Mouse (Mus musculus) ovary, postnatal 10 days (tissue): Measurements from ENCODE around the gene Commd8.
"Not testable (repeated sequence)": the region's sequence is repeated elsewhere in the genome, so short reads cannot be mapped to it uniquely, and the experiment has no call there.

Experiments used
- DNase-seq: peaks from one replicate; pipeline ENCODE4 v3.0.0; 2022; ENCODE audit warnings: low spot score

Commd8 gene

DNA sequence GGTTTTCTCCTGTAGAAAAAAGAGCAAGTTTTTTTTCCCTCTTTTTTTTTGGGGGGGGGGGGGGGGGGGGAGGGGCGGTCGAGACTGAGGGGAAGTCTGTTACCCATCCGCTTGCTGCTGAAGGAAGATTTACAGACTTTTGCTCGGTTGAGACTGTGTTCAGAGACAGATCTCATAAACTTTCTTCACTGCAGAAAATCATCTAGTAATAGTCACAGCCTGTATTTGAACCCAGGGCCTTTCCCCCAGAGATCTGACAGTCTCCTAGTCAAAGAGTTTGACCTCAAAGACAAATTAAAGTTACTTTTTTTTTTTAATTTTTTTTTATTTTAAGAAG, 264 bp upstream of the Commd8 start:
- DNase-seq = no peak

DNA sequence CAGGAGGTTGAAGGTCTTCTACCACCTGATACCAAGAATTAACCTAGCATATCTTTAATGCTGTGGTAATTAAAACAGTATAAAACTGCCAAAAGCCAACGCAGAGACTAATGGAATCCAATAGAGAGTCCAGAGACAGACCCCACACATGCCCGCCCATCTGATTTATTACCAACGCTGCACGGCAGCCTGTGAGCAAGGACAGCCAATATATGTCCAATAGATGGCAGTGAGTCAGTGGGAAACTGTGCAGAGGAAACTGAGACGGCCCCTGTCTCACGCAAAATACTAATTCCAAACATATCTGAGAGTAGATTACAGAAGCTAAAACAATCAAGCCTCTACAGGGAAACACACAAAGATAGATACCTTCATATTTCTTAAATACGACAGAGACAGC, 3.6 kb downstream of the Commd8 start:
- DNase-seq = no peak

DNA sequence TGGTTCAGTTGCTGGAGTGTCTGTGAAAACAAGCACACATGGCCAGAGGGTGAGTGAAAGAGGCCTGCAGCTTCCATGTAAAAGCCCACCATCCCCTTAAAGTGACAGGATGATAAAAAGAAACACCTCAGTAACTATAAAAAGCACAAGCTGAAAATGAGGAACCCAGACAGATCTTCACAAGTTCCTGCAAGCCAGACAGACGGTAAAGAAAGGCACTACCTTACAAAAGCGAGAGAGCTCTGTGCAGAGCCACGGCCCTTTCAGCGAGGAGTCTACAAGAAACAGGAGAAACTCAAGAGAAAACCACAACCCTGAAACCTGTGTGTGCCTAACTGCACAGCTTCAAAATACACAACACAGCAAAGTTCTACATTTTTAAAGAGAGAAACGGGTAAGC, 5.1 kb downstream of the Commd8 start:
- DNase-seq = no peak

DNA sequence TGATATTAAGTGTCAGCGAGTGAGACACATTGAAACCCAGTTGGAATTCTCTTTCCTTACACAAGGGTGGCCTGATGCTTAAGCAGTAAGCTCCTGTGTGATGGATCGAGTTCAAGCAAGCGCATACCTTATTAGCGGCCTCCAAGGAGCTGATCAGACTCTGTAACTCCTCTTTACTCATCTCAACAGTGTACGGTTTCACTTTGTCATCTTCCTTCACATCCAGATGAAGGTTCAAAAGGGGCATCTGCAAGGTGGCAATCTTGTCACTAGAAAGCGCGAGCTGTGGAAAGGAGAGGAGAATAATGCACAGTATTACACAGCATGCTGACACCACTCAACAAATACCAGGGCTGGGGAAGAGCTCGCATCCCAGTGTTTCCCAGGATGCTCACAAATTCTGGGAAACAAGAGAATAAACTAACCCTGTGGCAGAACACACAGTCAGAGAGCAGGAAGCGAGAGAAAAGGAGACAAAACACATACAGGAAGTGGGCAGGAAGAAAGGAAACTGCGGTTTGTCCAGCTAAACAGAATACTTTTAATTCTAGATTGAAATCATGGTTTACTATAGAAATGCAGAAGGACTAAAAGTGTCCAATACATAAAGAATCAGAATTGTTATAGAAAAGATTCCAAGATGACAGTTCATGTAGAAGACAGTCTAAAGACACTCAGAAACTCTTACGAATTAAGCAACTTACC, 7.1 kb downstream of the Commd8 start:
- DNase-seq = no peak

DNA sequence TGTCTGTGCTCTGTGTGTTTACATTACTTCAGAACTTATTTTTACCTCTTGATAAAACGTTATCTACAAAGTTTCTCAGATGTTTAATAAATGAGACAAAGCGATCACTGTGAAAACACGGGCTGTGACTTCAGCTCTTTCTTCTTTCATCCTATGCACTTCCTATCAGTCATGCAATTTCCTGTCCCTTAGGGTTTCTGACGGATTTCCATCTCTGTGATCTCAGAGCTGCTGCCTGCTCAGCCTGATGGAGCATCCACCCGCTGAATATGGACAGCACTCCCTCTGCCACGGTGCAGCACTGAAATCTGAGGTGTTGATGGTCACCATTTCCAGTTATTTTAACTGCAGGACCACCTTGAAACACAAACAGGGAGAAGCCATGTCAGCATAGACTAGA, 8.5 kb downstream of the Commd8 start:
- DNase-seq = no peak

DNA sequence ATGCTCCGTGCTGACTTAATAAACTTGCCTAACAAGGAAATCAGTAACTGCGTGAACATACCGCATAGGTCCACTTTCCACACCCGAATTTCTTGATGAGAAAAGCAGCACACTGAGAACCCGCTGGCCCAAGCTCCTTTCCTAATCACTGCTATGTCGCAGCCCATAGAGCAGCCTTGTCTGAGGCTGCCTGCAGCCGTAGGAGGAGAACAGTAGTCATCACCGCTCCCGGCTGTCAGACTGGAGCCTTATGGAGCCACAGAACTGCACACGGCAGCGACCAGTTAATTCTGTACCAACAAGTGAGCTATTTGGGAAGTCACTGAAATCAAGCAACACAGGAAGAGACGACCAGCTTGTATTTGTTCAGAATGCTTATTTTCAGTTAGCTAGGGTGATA, 9.3 kb downstream of the Commd8 start:
- DNase-seq = no peak

DNA sequence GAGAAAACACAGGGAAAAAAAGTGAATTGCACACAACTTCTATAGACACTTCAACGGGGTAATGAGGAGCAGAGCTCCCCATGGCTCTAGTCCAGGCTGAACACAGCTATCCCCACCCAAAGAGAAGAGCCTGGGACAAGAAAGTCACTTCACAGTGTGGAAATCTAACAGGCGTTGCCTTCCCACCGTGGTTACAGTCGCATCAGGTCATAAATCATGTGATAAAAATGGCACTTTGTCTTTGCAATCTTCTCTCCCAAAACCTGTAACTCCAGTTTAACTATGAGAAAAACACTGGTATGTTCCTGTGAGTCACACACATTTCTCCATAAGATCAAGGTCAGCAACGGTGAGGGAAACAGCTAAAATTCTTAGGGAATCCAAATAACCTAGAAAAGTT, 11.4 kb downstream of the Commd8 start:
- DNase-seq = no peak

DNA sequence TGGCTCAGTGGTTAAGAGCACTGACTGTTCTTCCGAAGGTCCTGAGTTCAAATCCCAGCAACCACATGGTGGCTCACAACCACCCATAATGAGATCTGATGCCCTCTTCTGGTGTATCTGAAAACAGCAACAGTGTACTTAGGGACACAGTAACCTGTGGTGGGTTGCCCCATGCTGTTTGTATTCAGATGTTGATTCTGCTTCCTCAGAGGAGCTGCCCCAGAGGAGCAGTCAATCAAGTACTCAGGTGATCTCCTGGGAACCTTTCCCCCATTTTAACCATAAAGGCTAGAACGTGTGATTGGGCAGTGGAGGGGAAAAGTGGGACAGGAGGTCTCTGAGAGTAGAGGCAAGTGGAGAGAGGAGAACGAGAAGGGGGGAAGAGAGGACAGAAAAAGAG, 12.3 kb downstream of the Commd8 start:
- DNase-seq = not testable (repeated sequence)

DNA sequence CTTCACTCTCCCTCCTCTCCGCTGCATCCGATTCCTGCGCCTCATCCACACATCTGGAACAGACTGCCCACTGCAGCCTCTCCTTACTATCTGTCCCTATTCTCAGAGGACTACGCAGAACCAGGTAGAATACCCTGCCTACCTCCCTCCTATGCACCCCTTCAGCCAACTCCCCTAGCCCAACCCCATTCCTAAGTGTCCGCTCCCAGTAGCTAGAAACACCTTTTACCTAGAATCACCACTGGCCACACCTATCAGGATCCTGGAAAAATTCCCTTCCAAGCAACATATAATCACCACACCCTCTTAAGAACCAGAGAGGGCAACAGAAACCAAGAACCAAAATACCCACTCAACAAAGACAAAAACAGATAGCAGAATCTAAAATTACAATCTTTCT, 17.1 kb downstream of the Commd8 start:
- DNase-seq = no peak

DNA sequence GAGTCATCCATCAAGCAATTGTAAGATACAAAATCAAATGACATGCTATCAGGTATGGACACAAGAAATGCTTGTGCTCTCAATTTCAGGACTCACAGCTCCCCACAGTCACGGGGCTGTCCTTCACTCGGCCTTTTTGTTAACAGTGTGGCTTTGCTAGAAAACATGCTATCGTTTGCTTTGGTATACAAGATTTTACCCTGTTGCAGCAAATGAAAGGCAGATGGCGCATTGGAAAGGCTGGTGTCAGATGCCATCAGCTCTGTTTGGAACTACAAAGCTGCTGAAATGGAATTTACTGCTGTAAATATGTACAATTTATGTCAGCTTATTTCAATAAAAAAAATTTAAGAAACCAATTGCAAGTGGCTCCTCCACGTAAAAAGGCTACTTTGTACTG, 19.3 kb downstream of the Commd8 start:
- DNase-seq = no peak

DNA sequence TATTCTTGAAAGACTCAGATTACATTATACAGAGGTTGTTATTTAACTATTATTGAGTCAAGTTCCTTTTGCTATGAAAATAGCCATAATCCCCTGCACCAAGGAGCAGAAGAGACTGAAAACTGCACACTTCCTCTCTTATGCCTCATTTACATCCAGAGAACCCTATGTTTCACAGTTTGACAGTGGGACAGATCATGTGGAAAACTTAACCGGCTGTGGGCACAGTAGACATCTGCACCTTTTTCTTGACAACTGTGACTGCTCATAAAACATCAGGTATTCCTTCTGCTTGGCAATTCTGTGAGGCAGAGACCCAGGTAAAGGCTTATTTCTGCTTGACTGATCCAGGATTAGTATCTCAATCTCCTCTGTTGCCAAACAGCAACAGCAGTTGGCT, 28.4 kb downstream of the Commd8 start:
- DNase-seq = no peak

DNA sequence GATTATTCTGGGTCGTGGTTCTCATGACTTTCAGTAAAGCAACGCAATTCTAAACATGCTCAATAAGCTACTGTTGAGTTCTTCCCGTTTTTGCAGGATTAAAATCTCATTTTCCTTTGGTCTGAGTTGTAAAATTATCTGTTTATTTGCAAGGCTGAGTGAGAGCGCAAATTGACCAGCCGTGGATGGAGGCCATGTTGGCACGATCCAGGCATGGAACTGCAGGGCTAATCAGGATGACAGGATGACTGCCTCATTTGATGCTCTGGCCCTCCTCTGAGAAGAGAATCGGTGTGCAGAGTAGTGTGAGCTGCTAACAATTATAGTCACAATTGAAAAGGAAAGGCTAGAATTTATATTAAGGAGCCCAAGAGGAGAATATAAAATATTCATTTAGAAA, 29.7 kb downstream of the Commd8 start:
- DNase-seq = no peak

DNA sequence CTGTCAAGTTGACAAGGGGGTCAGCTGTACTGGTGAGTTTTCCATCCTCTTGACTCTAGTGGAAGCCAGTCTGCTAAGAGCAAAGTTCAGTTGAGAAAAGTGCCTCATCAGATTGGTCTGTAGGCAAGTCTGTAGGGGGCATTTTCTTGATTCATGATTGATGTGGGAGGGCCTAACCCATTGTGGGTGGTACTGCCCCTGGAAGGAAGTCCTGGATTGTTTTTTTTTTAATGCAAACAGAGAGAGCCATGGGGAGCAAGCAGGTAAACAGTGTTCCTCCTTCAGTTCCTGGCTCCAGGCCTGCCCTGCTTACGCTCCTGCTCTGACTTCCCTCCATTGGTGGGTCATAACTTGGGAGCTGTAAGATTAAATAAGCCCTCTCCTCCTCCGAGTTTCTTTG, 34.1 kb downstream of the Commd8 start:
- no peak for DNase-seq

DNA sequence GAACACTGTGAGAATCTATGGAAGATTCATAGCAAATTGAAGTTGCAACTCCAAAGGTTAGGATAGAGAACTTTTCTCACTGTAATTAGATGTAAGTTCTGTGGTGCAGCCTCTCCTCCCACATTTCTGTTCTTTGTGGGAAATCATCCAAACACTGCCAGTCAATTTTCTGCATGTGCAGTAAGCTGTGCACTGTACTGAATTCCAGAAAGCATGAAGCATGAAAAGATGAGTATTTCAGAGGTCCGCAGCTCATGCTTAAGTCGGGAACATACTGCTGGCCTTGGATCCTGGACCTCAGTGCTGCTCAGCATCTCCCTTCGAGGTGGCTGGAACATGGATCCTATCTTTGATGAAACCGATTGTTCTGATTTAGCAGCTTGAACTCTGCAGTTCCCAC, 41.3 kb downstream of the Commd8 start:
- no peak for DNase-seq

DNA sequence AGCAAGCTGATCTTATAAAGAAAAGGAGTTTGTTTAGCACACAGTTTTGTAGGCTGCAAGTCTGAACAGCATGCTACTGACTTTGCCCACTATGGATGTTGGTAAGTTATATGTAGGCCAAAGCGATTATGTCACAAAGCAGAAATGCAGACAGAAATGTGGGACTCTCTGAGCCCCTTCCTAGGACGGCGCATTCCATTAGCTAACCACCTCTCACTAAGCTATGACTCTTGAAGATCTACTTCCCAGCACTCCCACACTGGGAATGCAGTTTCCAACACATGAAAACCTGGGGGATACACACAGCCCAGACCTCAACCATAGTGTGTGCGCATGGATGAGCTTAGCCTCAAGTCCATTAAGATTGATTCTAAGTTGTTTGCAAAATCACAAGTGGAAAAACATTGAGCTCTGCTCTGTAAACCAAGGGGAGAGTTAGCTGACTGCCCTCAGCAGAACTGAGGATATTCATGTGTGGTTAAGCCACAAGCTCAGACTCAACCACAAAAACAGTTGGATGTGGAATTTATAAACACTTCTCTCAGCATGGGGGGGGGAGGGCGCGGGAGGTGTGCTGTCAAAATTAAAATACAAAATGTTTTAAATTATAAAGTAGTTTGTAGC, 45.5 kb downstream of the Commd8 start:
- no peak for DNase-seq
